Mouse (Mus musculus) midbrain, embryonic 15.5 days (tissue): ENCODE data around the gene Atp8a2. TPM values are rescaled to one million over a fixed set of nuclear protein-coding genes. Genes with fewer than 3 reads are reported as not detected.
A peak's percentile ranks its signal among the peaks of the same experiment; 100 is the strongest.
"Not testable (repeated sequence)": the region's sequence is repeated elsewhere in the genome, so short reads cannot be mapped to it uniquely, and the experiment has no call there.

Experiments used
- ATAC-seq: fragments of 200-750 bp; cut with Nextera tagmentation; replicated peaks from 2 replicates; pipeline ENCODE4 v1.8.0; 2017; ENCODE audit warnings: moderate TSS enrichment
- H3K27ac ChIP-seq: fragments of 300-500 bp; sonication (generic); 2 replicates; pipeline ENCODE4 v1.5.1; 2015; ENCODE audit warnings: mild to moderate bottlenecking, inconsistent platforms
- H3K27me3 ChIP-seq: fragments of 300-500 bp; sonication (generic); replicated peaks from 2 replicates; pipeline ENCODE4 v1.6.1; 2015; ENCODE audit warnings: inconsistent platforms
- H3K36me3 ChIP-seq: fragments of 300-500 bp; sonication (generic); replicated peaks from 2 replicates; pipeline ENCODE4 v1.6.1; 2015; ENCODE audit warnings: inconsistent platforms
- H3K4me1 ChIP-seq: fragments of 300-500 bp; sonication (generic); 2 replicates; pipeline ENCODE4 v1.6.1; 2015; ENCODE audit warnings: inconsistent platforms
- H3K4me2 ChIP-seq: fragments of 300-500 bp; sonication (generic); 2 replicates; pipeline ENCODE4 v1.6.1; 2015; ENCODE audit warnings: inconsistent platforms, mild to moderate bottlenecking, moderate library complexity
- H3K4me3 ChIP-seq: fragments of 300-500 bp; sonication (generic); 2 replicates; pipeline ENCODE4 v1.5.1; 2015; ENCODE audit warnings: mild to moderate bottlenecking, inconsistent platforms
- H3K9ac ChIP-seq: fragments of 300-500 bp; sonication (generic); 2 replicates; pipeline ENCODE4 v1.6.1; 2015; ENCODE audit warnings: mild to moderate bottlenecking, inconsistent platforms
- H3K9me3 ChIP-seq: fragments of 300-500 bp; sonication (generic); 2 replicates; pipeline ENCODE4 v1.6.1; 2016; ENCODE audit warnings: inconsistent platforms
- WGBS: fragments of 180-500 bp; shearing (Covaris S2); methylation state at CpG from one replicate; pipeline ENCODE4 v1.1.7; 2015; ENCODE audit warnings: mixed read lengths; 5-methylcytosine and 5-hydroxymethylcytosine counted together
- polyA plus RNA-seq: library from polyadenylated mRNA; unstranded; fragments of >200 nt; fragmentation: Nextera tagmentation; extraction: Ambion mirVana; gene quantifications from 2 replicates; pipeline ENCODE4 v1.2.1, GENCODE M21; 2015

The Atp8a2 gene
- polyA plus RNA-seq, 1 experiment from 2014 or later, result 49.6 TPM

DNA sequence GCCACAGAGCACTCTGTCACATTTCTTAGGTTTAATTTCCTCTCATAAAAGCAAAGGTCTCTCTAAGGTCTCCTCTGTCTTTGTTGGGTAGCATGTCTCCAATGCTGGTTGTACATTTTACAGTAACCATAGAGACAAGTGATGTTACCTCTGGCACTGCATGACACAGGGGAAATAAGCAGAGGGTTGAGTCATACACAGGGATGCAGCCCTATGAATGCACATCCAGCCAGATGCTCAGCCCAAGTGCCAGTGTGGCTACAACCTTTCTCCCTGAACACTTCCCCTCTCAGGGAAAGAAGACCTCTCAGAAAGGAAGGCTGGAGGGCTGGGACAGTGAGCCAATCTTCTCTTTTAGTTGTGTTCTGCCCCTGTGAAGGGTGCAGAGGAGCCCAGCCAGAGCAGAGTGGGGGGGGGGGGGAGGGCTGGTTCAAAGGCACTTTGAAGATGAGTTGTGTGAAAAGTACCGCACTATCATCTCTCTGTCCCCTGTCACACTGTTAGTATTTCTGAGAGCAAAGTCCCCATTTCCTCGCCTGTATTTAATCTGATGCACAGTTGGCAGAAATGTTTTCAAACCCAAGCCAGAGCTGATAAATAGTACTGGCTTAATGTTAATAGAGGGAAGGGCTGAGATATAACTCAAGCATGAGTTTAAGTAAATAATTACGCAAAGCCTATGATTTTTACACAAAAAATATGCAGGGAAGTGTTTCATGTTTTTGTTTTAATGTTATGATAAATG is 467.5 kb downstream of the Atp8a2 start:
- Histone ChIP-seq H3K27ac (no peak overlapping the region), H3K4me1 (no peaks in the 10 kb centered on the region; the same call in 1 of the 2 replicates)
- WGBS, result 65% methylated on average over 3 of the region's 3 CpGs

DNA sequence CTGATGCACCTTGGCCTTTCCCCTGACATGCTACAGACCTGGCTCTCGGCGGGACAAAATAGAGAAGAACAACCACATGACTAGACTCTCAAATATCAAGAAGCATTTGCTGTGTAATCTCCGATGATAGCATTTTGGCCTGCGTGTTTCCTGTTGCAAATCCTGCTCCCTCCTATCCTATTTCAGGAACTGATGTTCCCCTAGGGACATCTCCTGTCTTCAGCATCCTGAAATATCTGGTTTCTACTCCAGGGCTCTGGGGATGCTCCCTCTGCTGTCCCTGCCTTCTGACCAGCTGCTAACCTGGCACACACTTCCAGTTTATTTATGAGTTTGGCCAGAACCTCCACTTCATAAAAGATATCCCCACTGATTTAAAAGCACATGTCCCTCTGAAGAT is 470.0 kb downstream of the Atp8a2 start:
- WGBS, result 85% methylated on average over 4 of the region's 4 CpGs
- no peaks in the 10 kb centered on the region for H3K27me3 ChIP-seq

More for the DNA sequence above, 467.5 kb downstream of the Atp8a2 start:
- no peak overlapping the region for H3K4me2 ChIP-seq
- peaks cover 5% of the 10 kb centered on the region for H3K27me3 ChIP-seq
- no peak overlapping the region for H3K9ac ChIP-seq
- no peaks in the 10 kb centered on the region for H3K36me3 ChIP-seq
- no peak; the same call in 1 of the 2 replicates for ATAC-seq
- no peaks in the 10 kb centered on the region for H3K9me3 ChIP-seq
- H3K4me3 ChIP-seq, result no peak overlapping the region

DNA sequence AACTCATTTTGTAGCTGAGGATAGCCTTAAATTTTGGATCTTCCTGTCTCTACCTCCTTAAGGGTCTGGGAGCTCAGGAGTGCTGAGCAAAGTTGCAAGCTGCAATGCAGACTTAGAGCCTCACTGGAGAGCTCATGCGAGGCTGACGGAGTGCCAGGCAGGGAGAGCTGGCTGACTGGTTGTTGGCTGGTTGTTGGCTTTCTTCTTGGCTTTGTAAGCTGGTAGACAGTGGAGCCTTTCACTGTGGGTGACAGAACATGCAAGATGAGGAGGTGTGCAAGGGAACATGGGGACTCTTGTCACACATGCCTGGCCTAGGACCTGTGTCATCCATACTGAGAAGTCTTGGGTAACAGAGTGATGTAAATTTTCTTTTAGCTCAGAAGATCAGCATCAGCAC is 473.8 kb downstream of the Atp8a2 start:
- ATAC-seq, result no peak

More for the DNA sequence above, 470.0 kb downstream of the Atp8a2 start:
- no peaks in the 10 kb centered on the region for H3K36me3 ChIP-seq
- H3K9me3 ChIP-seq, result no peaks in the 10 kb centered on the region
- H3K9ac ChIP-seq, result no peak overlapping the region
- no peak for ATAC-seq
- H3K4me1 ChIP-seq, result no peaks in the 10 kb centered on the region
- no peak overlapping the region for H3K27ac ChIP-seq
- H3K4me3 ChIP-seq, result no peak overlapping the region
- H3K4me2 ChIP-seq, result no peak overlapping the region

DNA sequence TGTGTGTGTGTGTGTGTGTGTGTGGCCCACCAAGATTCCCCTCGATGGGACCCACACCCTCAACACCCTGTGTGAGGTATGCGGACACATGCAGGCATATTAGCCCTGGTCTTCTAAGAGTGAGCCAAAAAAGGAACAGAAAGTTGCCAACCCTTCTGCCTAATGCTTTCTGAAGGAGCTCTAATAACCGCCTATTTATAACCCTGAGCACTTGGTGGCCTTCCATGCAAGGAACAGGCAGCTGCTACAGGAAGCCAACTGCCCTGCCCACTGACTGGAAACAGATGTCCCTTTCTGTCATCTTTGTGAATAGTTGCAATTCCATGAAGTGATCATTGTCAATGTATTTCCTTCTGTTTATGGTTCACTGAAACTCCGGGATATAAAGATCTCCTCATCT is 475.0 kb downstream of the Atp8a2 start:
- 76% methylated on average over 4 of the region's 4 CpGs for WGBS
- Histone ChIP-seq H3K27ac (no peak overlapping the region), H3K4me1 (no peaks in the 10 kb centered on the region), H3K9ac (no peak overlapping the region), H3K27me3 (no peaks in the 10 kb centered on the region), H3K9me3 (no peaks in the 10 kb centered on the region), H3K36me3 (no peaks in the 10 kb centered on the region), H3K4me2 (no peak overlapping the region), H3K4me3 (no peak overlapping the region)
- ATAC-seq, result no peak

More for the DNA sequence above, 473.8 kb downstream of the Atp8a2 start:
- Histone ChIP-seq H3K9ac (no peak overlapping the region), H3K36me3 (no peaks in the 10 kb centered on the region), H3K27me3 (no peaks in the 10 kb centered on the region), H3K4me1 (no peaks in the 10 kb centered on the region), H3K4me2 (no peak overlapping the region), H3K9me3 (no peaks in the 10 kb centered on the region), H3K4me3 (no peak overlapping the region), H3K27ac (no peak overlapping the region)
- 85% methylated on average over 2 of the region's 2 CpGs for WGBS

DNA sequence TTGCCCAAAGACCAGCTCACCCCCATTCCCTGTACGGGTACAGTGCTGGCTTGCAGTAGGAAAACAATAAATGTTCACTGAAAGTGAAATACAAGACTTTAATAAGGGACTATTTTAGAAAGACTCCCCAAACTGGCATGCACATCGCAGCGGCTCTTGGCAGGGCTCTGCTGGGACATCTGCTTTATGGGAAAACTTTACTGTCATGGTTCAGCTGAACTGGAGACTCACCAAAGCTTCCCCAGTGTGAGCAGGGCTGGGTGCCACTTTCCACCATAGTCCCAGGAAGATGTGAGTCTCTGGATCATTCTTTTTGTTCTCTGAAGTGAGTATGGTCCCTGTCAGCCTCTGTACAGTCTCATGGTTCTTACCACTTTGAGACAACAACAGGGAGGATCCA is 475.6 kb downstream of the Atp8a2 start:
- H3K27ac ChIP-seq, result no peak overlapping the region
- no peaks in the 10 kb centered on the region for H3K9me3 ChIP-seq
- H3K9ac ChIP-seq, result no peak overlapping the region
- H3K4me3 ChIP-seq, result no peak overlapping the region
- WGBS, result 82% methylated on average over 3 of the region's 3 CpGs
- H3K27me3 ChIP-seq, result no peaks in the 10 kb centered on the region
- ATAC-seq, result no peak
- no peaks in the 10 kb centered on the region for H3K4me1 ChIP-seq
- H3K4me2 ChIP-seq, result no peak overlapping the region
- no peaks in the 10 kb centered on the region for H3K36me3 ChIP-seq

DNA sequence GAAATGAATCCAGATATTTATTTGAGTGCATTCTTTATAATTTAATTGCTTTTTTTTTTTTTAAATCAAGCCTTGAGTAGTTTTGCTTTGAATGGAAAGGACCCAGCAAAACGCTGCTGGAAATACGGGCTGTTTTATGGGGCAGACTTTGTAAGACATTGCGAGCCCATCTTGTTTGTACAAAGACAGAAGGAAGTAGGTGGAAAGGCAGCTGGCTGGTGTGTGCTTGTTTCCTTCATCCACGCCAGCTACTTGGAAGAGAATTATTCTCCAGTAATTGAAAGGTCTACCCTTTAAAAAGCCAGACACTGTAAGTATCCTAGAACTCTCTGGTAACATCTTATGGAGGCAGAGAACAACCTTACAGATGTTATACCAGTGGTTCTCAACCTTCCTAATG is 476.6 kb downstream of the Atp8a2 start:
- no peak for ATAC-seq
- Histone ChIP-seq H3K9me3 (no peaks in the 10 kb centered on the region), H3K9ac (no peak overlapping the region), H3K36me3 (no peaks in the 10 kb centered on the region), H3K4me1 (peaks cover 9% of the 10 kb centered on the region), H3K4me2 (no peak overlapping the region), H3K27me3 (no peaks in the 10 kb centered on the region), H3K27ac (no peak overlapping the region), H3K4me3 (no peak overlapping the region)
- 92% methylated on average over 4 of the region's 4 CpGs for WGBS

DNA sequence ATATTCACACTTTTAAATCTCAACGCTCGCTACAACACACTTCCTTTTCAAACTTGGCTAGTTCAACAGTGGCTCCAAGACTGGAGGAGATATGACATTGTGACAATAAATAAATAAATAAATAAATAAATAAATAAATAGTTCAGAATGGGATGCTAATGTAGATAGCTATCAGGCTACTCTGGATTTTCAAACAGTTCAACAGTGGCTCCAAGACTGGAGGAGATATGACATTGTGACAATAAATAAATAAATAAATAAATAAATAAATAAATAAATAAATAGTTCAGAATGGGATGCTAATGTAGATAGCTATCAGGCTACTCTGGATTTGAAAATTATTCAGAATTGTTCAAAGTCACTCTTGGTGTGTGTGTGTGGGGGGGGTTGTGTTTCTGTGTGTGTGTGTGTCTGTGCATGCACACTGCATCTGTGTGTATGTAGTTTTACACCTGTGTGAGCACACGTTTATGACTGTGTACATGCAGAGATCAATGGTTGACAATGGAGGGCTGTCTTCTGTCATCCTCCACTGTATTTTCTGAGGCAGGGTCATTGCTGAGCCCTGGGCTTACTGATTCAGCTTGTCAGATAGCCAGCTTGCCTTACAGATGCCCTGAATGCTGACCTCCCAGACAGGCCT is 480.4 kb downstream of the Atp8a2 start:
- ATAC-seq, result peak; percentile 48
- not testable (repeated sequence) for H3K9me3 ChIP-seq, H3K27me3 ChIP-seq, H3K36me3 ChIP-seq, H3K27ac ChIP-seq, H3K4me2 ChIP-seq, H3K9ac ChIP-seq, H3K4me3 ChIP-seq
- H3K4me1 ChIP-seq, result peaks cover 14% of the 10 kb centered on the region
- WGBS, result 40% methylated on average over 3 of the region's 3 CpGs

DNA sequence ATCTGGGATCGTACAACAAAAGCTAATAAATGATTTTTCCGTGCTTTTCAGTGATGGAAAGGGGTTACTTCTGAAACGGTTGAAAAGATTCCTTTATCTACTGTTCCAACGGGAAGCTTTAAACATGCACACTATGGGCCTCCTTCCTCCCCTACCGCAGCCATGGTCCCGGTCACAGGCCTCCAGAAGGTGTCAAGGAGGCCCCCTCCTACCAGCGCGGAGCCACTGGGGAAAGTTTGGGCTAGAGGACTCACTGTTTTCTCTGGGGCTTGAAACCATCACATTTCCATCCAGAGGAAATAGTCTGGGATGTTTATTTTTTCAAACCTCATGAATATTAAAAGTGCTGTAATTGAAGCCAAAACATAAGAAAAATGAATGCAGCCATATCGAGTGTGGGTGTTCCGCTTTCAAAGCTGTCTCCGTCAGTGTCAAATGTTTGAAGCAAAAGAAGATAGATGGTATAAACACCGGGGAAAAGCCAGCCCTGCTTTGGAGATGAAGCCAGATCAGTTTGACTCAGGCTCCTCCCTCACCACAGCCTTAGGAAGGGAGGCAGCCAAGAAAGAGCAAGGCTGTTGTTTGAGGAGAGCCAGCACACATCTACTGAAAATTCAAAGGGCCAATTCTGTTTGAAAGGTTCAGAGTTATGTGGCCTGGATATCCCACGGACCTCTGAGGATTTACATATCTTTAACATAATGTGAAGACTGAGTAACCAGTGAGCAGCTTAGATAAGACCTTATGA is 481.1 kb downstream of the Atp8a2 start:
- Histone ChIP-seq H3K4me2 (peak overlapping the region; percentile 18; the same call in 1 of the 2 replicates), H3K9me3 (no peaks in the 10 kb centered on the region), H3K27ac (peak overlapping the region; percentile 75), H3K4me1 (peaks cover 14% of the 10 kb centered on the region), H3K27me3 (no peaks in the 10 kb centered on the region), H3K4me3 (no peak overlapping the region), H3K9ac (no peak overlapping the region), H3K36me3 (no peaks in the 10 kb centered on the region)
- ATAC-seq, result peak; percentile 85
- 22% methylated on average over 13 of the region's 13 CpGs for WGBS

DNA sequence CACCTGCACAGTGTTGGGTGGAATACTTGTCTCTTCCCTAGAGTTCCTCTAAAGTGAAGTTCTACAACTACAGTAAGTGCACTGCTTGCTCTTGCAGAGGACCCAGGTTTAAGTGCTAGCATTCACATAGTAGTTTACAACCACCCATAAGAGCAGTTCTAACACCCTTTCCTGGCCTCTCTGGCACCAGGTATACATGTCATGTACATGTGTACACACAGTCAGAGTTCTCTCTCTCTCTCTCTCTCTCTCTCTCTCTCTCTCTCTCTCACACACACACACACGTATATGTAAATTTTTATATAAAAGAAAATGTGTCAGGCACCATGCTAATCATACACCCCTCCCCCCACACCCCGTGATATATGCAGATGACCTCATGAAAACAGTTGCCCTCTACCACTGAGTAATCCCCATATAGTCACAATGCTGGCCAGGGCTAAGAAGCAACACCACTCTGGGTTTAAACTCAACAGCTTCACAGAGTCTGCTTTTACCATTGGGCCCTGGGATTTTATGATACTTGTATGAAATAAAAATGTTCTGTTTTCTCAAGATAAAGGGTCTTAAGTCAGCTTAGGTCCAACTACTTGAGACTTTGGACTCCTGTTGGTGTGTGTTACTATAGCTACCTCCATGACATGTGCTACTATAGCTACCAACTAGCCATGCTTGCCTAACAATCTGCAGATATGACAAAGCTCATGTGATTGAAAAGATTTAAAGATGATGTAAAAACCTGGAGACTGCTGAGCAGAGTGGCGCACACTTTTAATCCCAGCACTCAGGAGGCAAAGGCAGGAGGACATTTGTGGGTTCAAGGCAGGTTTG is 487.3 kb downstream of the Atp8a2 start:
- no peak overlapping the region for H3K27ac ChIP-seq
- no peak overlapping the region for H3K4me3 ChIP-seq
- ATAC-seq, result no peak
- no peaks in the 10 kb centered on the region for H3K9me3 ChIP-seq
- no peak overlapping the region for H3K9ac ChIP-seq
- WGBS, result 67% methylated on average over 3 of the region's 3 CpGs
- no peaks in the 10 kb centered on the region for H3K27me3 ChIP-seq
- H3K4me2 ChIP-seq, result no peak overlapping the region
- H3K4me1 ChIP-seq, result no peaks in the 10 kb centered on the region
- H3K36me3 ChIP-seq, result no peaks in the 10 kb centered on the region

DNA sequence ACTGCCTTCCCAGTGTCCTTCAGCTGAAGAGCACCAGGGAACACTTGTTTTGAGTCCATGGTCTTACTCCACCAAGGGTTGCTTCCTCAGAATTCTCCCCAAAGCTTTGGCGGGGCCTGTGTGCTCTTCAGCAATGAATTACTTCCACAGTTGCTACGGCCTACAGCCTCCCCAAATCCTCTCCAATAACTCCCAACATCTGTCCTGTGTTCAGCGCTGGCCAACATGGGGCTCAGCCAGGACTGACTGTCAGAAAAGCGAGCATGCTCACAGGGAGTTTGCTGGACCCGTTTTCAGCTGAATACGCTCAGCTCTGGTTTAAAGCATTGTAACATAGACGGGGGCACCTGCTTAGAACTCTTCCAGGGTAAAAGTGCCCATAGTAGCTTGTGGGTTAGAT is 489.0 kb downstream of the Atp8a2 start:
- WGBS, result 88% methylated on average over 7 of the region's 7 CpGs
- H3K4me2 ChIP-seq, result no peak overlapping the region
- H3K27ac ChIP-seq, result no peak overlapping the region
- H3K4me1 ChIP-seq, result no peaks in the 10 kb centered on the region
- H3K9me3 ChIP-seq, result no peaks in the 10 kb centered on the region
- no peak overlapping the region for H3K9ac ChIP-seq
- H3K27me3 ChIP-seq, result no peaks in the 10 kb centered on the region
- ATAC-seq, result no peak
- H3K36me3 ChIP-seq, result no peaks in the 10 kb centered on the region
- H3K4me3 ChIP-seq, result no peak overlapping the region

DNA sequence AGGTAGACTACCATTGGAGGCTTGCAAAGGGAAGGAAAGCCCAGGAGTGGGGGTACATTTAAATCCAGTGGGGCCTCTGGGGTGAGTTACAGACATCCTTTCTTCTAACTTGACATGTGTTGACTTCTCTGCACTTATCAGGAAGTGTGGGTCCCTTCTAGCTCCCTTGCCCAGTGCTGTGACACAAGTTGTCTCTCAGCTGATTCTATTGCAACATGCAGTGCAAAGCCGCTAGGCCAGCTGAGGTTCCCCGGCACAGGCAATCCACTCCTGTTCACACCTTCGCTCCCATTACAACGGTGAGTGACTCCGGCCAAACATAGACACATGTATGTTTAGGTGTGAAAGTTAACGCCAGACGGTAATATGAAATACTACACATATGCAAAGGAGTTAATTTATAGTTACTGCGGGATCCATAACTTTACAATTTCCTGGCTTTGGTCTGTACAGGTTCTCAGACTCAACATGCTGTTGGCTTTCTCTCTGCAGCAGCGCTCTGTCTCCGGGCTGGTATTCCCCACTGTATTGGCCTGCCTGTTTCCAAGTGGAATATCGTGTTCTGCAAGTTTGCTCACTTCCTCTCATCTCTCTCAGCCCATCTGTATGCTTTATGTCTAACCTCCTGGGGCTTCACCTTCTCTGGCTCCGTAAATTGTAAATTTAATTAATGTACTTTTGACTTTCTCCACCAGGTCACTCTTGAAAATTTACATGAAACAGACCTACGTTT is 491.5 kb downstream of the Atp8a2 start:
- H3K9me3 ChIP-seq, result no peaks in the 10 kb centered on the region
- 86% methylated on average over 13 of the region's 13 CpGs for WGBS
- no peak overlapping the region for H3K4me3 ChIP-seq
- no peak overlapping the region for H3K27ac ChIP-seq
- H3K4me2 ChIP-seq, result no peak overlapping the region
- H3K4me1 ChIP-seq, result peaks cover 7% of the 10 kb centered on the region
- H3K27me3 ChIP-seq, result no peaks in the 10 kb centered on the region
- H3K36me3 ChIP-seq, result no peaks in the 10 kb centered on the region
- no peak for ATAC-seq
- no peak overlapping the region for H3K9ac ChIP-seq
